Mouse (Mus musculus) embryonic fibroblast, embryonic 13.5 days (primary cell): ENCODE results near the gene B3galt1. TPM values are rescaled to one million over a fixed set of nuclear protein-coding genes. Genes with fewer than 3 reads are reported as not detected.

Experiments used
- H3K27ac ChIP-seq: 2 replicates; pipeline ENCODE4 v1.5.1; 2012; ENCODE audit warnings: low read length, control low read depth, inconsistent platforms; ENCODE audit not compliant: insufficient read depth
- H3K4me1 ChIP-seq: 2 replicates; pipeline ENCODE4 v1.6.1; 2011; ENCODE audit warnings: low read length; ENCODE audit not compliant: control insufficient read depth, insufficient read depth
- H3K4me3 ChIP-seq: 2 replicates; pipeline ENCODE4 v1.5.1; 2011; ENCODE audit warnings: mild to moderate bottlenecking, control low read depth, low read length; ENCODE audit not compliant: insufficient read depth
- CTCF ChIP-seq: IDR thresholded peaks from 2 replicates; pipeline ENCODE4 v1.5.1; 2011; ENCODE audit warnings: mild to moderate bottlenecking, control low read depth, low read length, moderate library complexity, borderline replicate concordance; ENCODE audit not compliant: insufficient read depth
- POLR2A ChIP-seq: IDR thresholded peaks from 2 replicates; pipeline ENCODE4 v1.6.1; 2011; ENCODE audit warnings: low read depth, mild to moderate bottlenecking, control low read depth, low read length, moderate library complexity
- polyA plus RNA-seq: library from polyadenylated mRNA; stranded (reverse); fragments of >200 nt; gene quantifications from 2 replicates; pipeline ENCODE4 v1.2.4, GENCODE M21; 2011; ENCODE audit warnings: low read depth; ENCODE audit not compliant: missing spikeins, insufficient read length

The B3galt1 gene
- polyA plus RNA-seq, result 2.1 and 3.7 TPM in 2 replicates

- TF ChIP-seq CTCF (no peak), POLR2A (peak; percentile 68; the same call in 1 of the 2 replicates)
- Histone ChIP-seq H3K4me1 (no peaks in the 10 kb centered on the region), H3K4me3 (peak within 1 kb of the TSS; percentile 56), H3K27ac (no peak within 1 kb of the TSS)
Observed at GRCm38 (mm10) chr2:67565480-67566331, at the start of gene B3galt1. Gene B3galt1 (plus strand): TSS chr2:67565871.

- H3K4me1 ChIP-seq, result no peaks in the 10 kb centered on the region
- H3K4me3 ChIP-seq, result no peak overlapping the region
- TF ChIP-seq CTCF (no peak), POLR2A (no peak)
- no peak overlapping the region for H3K27ac ChIP-seq
Observed at GRCm38 (mm10) chr2:67516405-67516804, 49.3 kb upstream of the B3galt1 start.

DNA sequence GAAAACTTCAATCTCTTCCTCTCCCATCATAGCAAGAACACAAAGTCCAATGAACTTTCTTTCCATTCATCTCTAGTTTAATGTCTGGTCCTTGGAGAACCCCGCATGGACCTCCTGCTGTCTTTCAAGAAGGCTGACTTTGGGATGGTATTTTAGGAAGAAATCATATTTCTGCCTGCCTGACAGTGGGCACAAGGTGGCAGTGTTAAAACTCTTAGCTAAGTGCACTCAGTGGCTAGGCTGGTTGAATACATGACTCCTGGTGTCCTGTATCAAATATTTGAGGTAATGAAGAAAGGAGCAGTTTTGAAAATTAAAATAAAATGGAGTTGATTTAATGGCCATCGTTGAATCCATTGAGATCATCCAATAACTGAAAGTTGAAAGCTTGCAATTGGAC is 30.3 kb upstream of the B3galt1 start:
- TF ChIP-seq POLR2A, result no peak
- no peaks in the 10 kb centered on the region for H3K4me1 ChIP-seq
- no peak overlapping the region for H3K27ac ChIP-seq
- H3K4me3 ChIP-seq, result no peak overlapping the region

- Histone ChIP-seq H3K4me1 (no peaks in the 10 kb centered on the region; the same call in 1 of the 2 replicates), H3K27ac (no peak overlapping the region), H3K4me3 (no peak overlapping the region)
- TF ChIP-seq POLR2A (no peak), CTCF (no peak)
Observed at GRCm38 (mm10) chr2:67539426-67539825, 26.2 kb upstream of the B3galt1 start.

- H3K27ac ChIP-seq, result no peak overlapping the region
- H3K4me3 ChIP-seq, result no peak overlapping the region
- TF ChIP-seq POLR2A (no peak), CTCF (no peak)
- H3K4me1 ChIP-seq, result no peaks in the 10 kb centered on the region; the same call in 1 of the 2 replicates
Observed at GRCm38 (mm10) chr2:67541957-67542696, 23.5 kb upstream of the B3galt1 start.

DNA sequence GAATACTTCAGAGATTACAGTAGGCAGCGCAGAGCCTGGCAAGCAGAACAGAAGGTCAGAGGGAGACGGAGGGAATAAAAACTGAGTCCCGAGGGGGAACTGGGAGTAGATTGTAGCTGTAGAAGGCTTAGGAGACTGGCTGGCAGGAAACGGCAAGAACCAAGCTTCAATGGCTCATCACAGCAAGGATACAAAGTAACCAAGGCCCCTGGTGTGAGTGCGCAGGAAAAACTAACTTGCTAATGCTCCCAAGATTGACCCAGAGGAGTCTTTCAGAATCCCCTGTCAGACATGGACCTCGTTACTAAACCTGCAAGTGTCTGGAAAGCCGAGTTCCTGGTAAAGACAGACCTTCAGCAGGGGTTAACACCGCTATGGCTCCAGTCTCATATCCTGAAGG is 21.2 kb upstream of the B3galt1 start:
- TF ChIP-seq POLR2A (no peak), CTCF (no peak)
- Histone ChIP-seq H3K27ac (no peak overlapping the region), H3K4me3 (no peak overlapping the region), H3K4me1 (no peaks in the 10 kb centered on the region; the same call in 1 of the 2 replicates)

- TF ChIP-seq POLR2A, result no peak
- TF ChIP-seq CTCF, result 0 out of 2 replicates have a peak, but pooled peaks have one; percentile 4
- Histone ChIP-seq H3K4me1 (no peaks in the 10 kb centered on the region), H3K27ac (no peak overlapping the region), H3K4me3 (peak overlapping the region; percentile 55)
Observed at GRCm38 (mm10) chr2:67564851-67565479, 706 bp upstream of the B3galt1 start.

- no peak for TF ChIP-seq POLR2A
- TF ChIP-seq CTCF, result no peak
- Histone ChIP-seq H3K4me1 (no peaks in the 10 kb centered on the region), H3K27ac (no peak overlapping the region), H3K4me3 (peak overlapping the region; percentile 56)
Observed at GRCm38 (mm10) chr2:67566566-67566965, 895 bp downstream of the B3galt1 start.

DNA sequence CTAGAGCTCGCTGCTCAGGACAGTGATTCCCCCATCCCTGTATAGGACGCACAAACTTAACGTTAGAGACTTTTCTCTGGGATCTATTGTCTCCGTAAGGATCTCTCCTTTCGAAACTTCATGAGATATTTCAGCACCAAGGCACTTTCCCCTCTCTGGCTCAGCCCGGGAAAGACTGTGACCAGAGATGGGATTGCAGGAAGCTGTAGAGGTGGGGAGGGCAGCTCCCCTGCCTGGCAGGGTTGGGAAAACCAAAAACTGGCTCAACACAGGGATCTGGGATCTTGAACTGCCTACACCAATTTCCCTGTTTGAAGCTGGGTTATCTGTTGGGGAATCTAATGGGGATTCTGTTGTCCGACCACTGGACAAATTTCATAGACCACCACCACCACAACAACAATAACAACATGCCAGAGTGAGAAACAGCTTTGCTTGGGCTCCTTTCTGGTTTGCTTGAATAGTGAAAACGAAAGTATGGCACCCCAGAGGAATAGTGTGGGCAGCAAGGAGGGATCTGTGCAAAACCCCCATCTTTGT is 1.5 kb downstream of the B3galt1 start:
- TF ChIP-seq POLR2A, result no peak
- no peak for TF ChIP-seq CTCF
- Histone ChIP-seq H3K4me3 (peak overlapping the region; percentile 56), H3K4me1 (no peaks in the 10 kb centered on the region), H3K27ac (no peak overlapping the region)
